Mouse (Mus musculus): ENCODE data around the gene Myo1e.

GRCm38 (mm10) chr9:70301598-70301997, 94.4 kb downstream of the Myo1e start:
- TF ChIP-seq CTCF (IDR thresholded peaks at IDR 0.05; ENCODE audit: low read depth, low read length), result no peak
- no peak for TF ChIP-seq POLR2A (IDR thresholded peaks at IDR 0.05; ENCODE audit: extremely low read depth, insufficient read depth, low read length)
